Mouse (Mus musculus) limb, embryonic 10.5 days (tissue): ENCODE measurements around the gene Pifo. TPM values are rescaled to one million over a fixed set of nuclear protein-coding genes. Genes with fewer than 3 reads are reported as not detected.
A peak's percentile ranks its signal among the peaks of the same experiment; 100 is the strongest.

Source experiments
- DNase-seq: peaks from one replicate; pipeline ENCODE4 v3.0.0-alpha.2; 2017; ENCODE audit warnings: low spot score
- H3K27ac ChIP-seq: fragments of 300-500 bp; sonication (generic); 2 replicates; pipeline ENCODE4 v1.5.1; 2016; ENCODE audit warnings: mild to moderate bottlenecking
- H3K27me3 ChIP-seq: fragments of 300-500 bp; sonication (generic); 2 replicates; pipeline ENCODE4 v1.6.1; 2016; ENCODE audit warnings: low read depth, mild to moderate bottlenecking; ENCODE audit not compliant: poor library complexity, severe bottlenecking
- H3K36me3 ChIP-seq: fragments of 300-500 bp; sonication (generic); 2 replicates; pipeline ENCODE4 v1.6.1; 2016; ENCODE audit warnings: mild to moderate bottlenecking, moderate library complexity
- H3K4me1 ChIP-seq: fragments of 300-500 bp; sonication (generic); 2 replicates; pipeline ENCODE4 v1.6.1; 2016
- H3K4me3 ChIP-seq: fragments of 300-500 bp; sonication (generic); 2 replicates; pipeline ENCODE4 v1.5.1; 2016; ENCODE audit warnings: mild to moderate bottlenecking, moderate library complexity
- H3K9me3 ChIP-seq: fragments of 300-500 bp; sonication (generic); replicated peaks from 2 replicates; pipeline ENCODE4 v1.6.1; 2016; ENCODE audit warnings: mild to moderate bottlenecking
- WGBS: fragments of 180-500 bp; shearing (Covaris S2); methylation state at CpG from one replicate; pipeline ENCODE4 v1.1.7; 2016; 5-methylcytosine and 5-hydroxymethylcytosine counted together
- polyA plus RNA-seq: library from polyadenylated mRNA; unstranded; fragments of >200 nt; fragmentation: Nextera tagmentation; extraction: Ambion mirVana; gene quantifications from 2 replicates; pipeline ENCODE4 v1.2.1, GENCODE M21; 2016

The Pifo gene
- polyA plus RNA-seq, 1 experiment from 2014 or later, result not detected

GRCm38 (mm10) chr3:105974174-105974573, 40.3 kb downstream of the Pifo start:
- Histone ChIP-seq H3K4me3 (no peak overlapping the region), H3K27me3 (no peaks in the 10 kb centered on the region), H3K9me3 (no peaks in the 10 kb centered on the region), H3K36me3 (peaks cover 21% of the 10 kb centered on the region), H3K4me1 (no peaks in the 10 kb centered on the region), H3K27ac (no peak overlapping the region)
- DNase-seq, result no peak
- WGBS, result 94% methylated on average over 2 of the region's 2 CpGs

- Histone ChIP-seq H3K4me3 (no peak within 1 kb of the TSS), H3K4me1 (no peaks in the 10 kb centered on the region), H3K27me3 (no peaks in the 10 kb centered on the region), H3K27ac (no peak within 1 kb of the TSS), H3K9me3 (no peaks in the 10 kb centered on the region), H3K36me3 (peaks cover 28% of the 10 kb centered on the region)
- 83% methylated on average over 3 of the region's 3 CpGs for WGBS
- DNase-seq, result no peak
Measured at GRCm38 (mm10) chr3:105973411-105973810, 41.0 kb downstream of the Pifo start, which contains the start of gene Ovgp1. Gene Ovgp1 (plus strand): TSS chr3:105973711.

DNA sequence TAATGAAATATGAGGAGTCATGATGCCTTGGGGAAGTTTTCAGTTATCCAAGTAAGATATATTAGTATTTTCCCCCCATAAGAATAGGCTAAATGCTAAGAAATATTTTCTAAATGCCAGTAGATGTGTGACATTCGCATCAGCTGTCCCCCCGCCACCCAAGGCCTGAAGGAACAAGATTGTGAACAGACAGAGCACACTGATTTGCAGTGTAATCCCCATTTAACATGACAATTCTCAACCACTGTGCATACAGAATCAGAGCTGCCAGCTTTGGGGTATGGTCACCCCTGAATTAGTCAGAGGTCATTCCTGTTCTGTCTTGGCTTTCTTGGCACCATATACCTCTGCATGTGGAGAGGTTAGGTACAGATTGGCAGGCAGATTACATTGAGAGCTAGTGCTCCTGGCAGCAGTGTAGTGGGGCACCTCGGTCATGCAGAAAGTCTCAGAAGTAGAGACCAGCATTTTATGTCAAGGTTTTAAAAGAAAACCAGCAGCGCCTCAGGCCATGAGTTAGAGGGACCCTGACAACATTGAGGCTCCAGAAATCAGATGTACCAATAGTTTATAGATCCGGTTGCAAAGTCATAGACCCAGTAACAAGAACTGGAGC, 42.5 kb downstream of the Pifo start:
- no peak for DNase-seq
- Histone ChIP-seq H3K36me3 (peaks cover 43% of the 10 kb centered on the region), H3K27me3 (no peaks in the 10 kb centered on the region), H3K9me3 (no peaks in the 10 kb centered on the region), H3K27ac (no peak overlapping the region), H3K4me1 (no peaks in the 10 kb centered on the region), H3K4me3 (no peak overlapping the region)
- 84% methylated on average over 5 of the region's 5 CpGs for WGBS

DNA sequence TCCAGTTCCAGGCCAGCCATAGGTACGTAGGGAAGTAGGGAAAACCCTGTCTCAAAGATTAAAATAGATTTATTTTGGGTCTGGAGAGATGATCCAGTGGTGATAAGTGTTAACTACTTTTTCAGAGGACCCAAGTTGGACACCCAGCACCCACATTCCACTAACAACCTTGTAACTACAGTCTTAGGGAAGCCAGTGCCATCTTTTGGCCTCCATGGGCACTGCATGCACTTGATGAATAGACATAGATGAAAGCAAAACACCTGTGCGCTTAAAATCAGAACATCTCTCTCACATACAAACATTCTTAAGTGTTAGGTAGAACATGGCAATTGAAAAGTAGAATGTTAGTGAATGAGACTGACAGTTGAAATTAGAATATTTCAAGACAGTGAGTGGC, 53.7 kb downstream of the Pifo start:
- no peaks in the 10 kb centered on the region for H3K27me3 ChIP-seq
- DNase-seq, result no peak
- peaks cover 73% of the 10 kb centered on the region for H3K36me3 ChIP-seq
- no peak overlapping the region for H3K27ac ChIP-seq
- 90% methylated on average over 2 of the region's 2 CpGs for WGBS
- H3K4me1 ChIP-seq, result peaks cover 16% of the 10 kb centered on the region
- no peaks in the 10 kb centered on the region for H3K9me3 ChIP-seq
- peak overlapping the region; percentile 94 for H3K4me3 ChIP-seq

GRCm38 (mm10) chr3:105959999-105960398, 54.4 kb downstream of the Pifo start, which contains the start of gene Atp5f1:
Gene Atp5f1 (minus strand): TSS chr3:105960099.
- H3K4me3 ChIP-seq, result peak within 1 kb of the TSS; percentile 94
- no peaks in the 10 kb centered on the region for H3K9me3 ChIP-seq
- H3K27ac ChIP-seq, result peak within 1 kb of the TSS; percentile 94
- no peaks in the 10 kb centered on the region for H3K27me3 ChIP-seq
- 6% methylated on average over 6 of the region's 6 CpGs for WGBS
- peaks cover 16% of the 10 kb centered on the region for H3K4me1 ChIP-seq
- no peak for DNase-seq
- H3K36me3 ChIP-seq, result peaks cover 73% of the 10 kb centered on the region

GRCm38 (mm10) chr3:105959585-105959984, 54.9 kb downstream of the Pifo start:
- peak overlapping the region; percentile 94 for H3K27ac ChIP-seq
- peaks cover 73% of the 10 kb centered on the region for H3K36me3 ChIP-seq
- no peaks in the 10 kb centered on the region for H3K27me3 ChIP-seq
- DNase-seq, result no peak
- H3K4me3 ChIP-seq, result peak overlapping the region; percentile 94
- WGBS, result 1% methylated on average over 26 of the region's 26 CpGs
- H3K9me3 ChIP-seq, result no peaks in the 10 kb centered on the region
- H3K4me1 ChIP-seq, result peaks cover 16% of the 10 kb centered on the region

DNA sequence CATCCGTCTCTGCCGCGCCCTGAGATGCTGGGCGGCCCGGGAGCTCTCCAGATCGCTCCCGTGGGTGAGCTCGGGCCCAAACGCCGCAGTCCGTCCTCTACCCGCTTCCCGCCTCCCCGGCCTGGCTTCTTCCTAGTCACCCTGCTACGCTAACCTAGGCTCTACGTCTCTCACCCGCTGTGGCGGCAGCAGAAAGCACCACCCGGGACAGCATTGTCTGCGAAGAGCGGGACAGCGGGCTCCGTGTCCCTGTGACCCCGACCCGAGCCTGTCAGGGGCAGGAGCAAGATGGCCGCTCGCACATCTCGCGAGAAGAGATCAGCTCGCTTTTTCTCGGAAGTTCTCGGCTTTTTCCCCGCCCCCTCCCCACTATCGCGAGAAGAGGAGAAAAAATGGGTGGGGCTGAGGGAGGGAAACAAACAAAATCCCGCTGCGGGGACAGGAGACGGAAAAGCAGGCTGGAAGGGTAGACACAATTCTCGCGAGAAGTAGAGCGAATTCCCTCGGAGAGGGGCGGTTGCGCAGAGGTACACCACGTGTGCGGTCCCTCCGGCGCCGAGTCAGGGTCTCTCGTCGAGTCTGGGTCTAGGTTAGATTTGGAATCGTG, 55.4 kb downstream of the Pifo start, which contains the start of gene Wdr77:
Wdr77 (plus strand) TSS at position 396 of the 607 bp plus-strand sequence.
- H3K36me3 ChIP-seq, result peaks cover 73% of the 10 kb centered on the region
- under 1% methylated on average over 52 of the region's 52 CpGs for WGBS

DNA sequence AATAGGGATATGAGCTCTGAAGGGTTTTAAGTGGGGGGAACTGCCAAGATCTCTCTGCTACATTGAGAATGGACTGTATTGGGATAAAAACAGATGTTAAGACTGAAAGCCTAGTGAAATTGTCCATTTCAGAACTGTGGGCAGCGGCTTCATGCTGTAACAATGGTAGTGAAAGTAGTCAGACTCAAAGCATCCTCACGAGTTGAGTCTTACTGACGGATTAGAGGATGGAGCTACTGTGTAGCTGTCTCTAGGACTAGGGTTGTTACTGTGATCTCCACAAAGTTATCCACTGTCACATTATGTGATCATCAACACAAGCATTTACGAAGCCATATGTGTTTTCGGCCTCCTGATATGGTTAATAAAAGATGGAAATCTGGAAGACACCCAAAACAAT, 56.2 kb downstream of the Pifo start:
- Histone ChIP-seq H3K36me3 (peaks cover 73% of the 10 kb centered on the region), H3K4me3 (peak overlapping the region; percentile 94), H3K4me1 (peaks cover 16% of the 10 kb centered on the region), H3K27me3 (no peaks in the 10 kb centered on the region), H3K9me3 (no peaks in the 10 kb centered on the region), H3K27ac (peak overlapping the region; percentile 94)
- WGBS, result 58% methylated on average over 5 of the region's 5 CpGs
- DNase-seq, result no peak

More for the DNA sequence above, 55.4 kb downstream of the Pifo start, which contains the start of gene Wdr77:
- no peaks in the 10 kb centered on the region for H3K27me3 ChIP-seq
- H3K4me1 ChIP-seq, result peaks cover 16% of the 10 kb centered on the region
- H3K27ac ChIP-seq, result peak within 1 kb of the TSS; percentile 94
- no peaks in the 10 kb centered on the region for H3K9me3 ChIP-seq
- peak; percentile 98 for DNase-seq
- H3K4me3 ChIP-seq, result peak within 1 kb of the TSS; percentile 94

GRCm38 (mm10) chr3:105957235-105957634, 57.2 kb downstream of the Pifo start:
- peaks cover 16% of the 10 kb centered on the region for H3K4me1 ChIP-seq
- no peak overlapping the region for H3K27ac ChIP-seq
- no peaks in the 10 kb centered on the region for H3K9me3 ChIP-seq
- DNase-seq, result no peak
- H3K36me3 ChIP-seq, result peaks cover 73% of the 10 kb centered on the region
- H3K4me3 ChIP-seq, result no peak overlapping the region
- 96% methylated on average over 1 of the region's 1 CpGs for WGBS
- H3K27me3 ChIP-seq, result no peaks in the 10 kb centered on the region

DNA sequence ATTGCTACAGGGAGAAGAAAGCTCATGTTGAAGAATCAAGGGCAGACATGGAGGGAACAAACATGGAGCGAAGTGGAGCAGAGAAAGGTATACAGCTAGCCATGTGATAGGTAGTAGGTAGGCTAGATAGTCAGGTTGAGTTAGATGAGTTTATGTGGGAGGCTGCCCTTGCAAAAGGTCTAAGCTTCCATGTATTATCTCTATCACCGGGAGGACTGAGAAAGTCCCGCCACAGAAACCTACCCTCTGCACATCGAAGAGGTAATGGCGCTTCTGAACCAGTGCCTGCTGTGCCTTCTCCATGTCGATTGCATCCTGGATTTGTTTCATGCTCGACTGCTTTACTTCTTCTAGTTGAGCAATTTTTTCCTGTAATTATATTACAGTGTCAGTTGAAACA, 63.1 kb downstream of the Pifo start:
- Histone ChIP-seq H3K4me3 (no peak overlapping the region), H3K27ac (no peak overlapping the region), H3K9me3 (no peaks in the 10 kb centered on the region), H3K27me3 (no peaks in the 10 kb centered on the region), H3K36me3 (peaks cover 100% of the 10 kb centered on the region), H3K4me1 (no peaks in the 10 kb centered on the region)
- no peak for DNase-seq
- WGBS, result 98% methylated on average over 7 of the region's 7 CpGs

Other genes starting within 250 kb of the Pifo start
- gene Rap1a, start 213.3 kb downstream of the Pifo start, polyA plus RNA-seq, result 67.3 and 71.6 TPM in 2 replicates
- gene Adora3, start 143.8 kb downstream of the Pifo start, polyA plus RNA-seq, result 0.25 TPM in 1 of 2 replicates, not detected in the other
- gene Tmigd3, start 143.7 kb downstream of the Pifo start, polyA plus RNA-seq, result 0.30 TPM in 1 of 2 replicates, not detected in the other
- gene I830077J02Rik, start 82.0 kb downstream of the Pifo start, polyA plus RNA-seq, result 0.41 and 0.54 TPM in 2 replicates
- gene Wdr77, start 55.3 kb downstream of the Pifo start, polyA plus RNA-seq, result 168 and 193 TPM in 2 replicates
- 464 and 473 TPM in 2 replicates for gene Atp5f1, start 54.5 kb downstream of the Pifo start, polyA plus RNA-seq
- 2.1 and 2.5 TPM in 2 replicates for gene Ovgp1, start 40.9 kb downstream of the Pifo start, polyA plus RNA-seq
- gene Chil5, start 18.2 kb upstream of the Pifo start, polyA plus RNA-seq, result 0.18 TPM in 1 of 2 replicates, not detected in the other
- not detected in 2 replicates for gene Chia1, start 98.6 kb upstream of the Pifo start, polyA plus RNA-seq
- gene Chil3, start 152.9 kb upstream of the Pifo start, polyA plus RNA-seq, result not detected in 2 replicates
- not detected in 2 replicates for gene Chil4, start 204.9 kb upstream of the Pifo start, polyA plus RNA-seq